1 mouse cellular context compared by ENCODE assay signal in the genomic region with DNA sequence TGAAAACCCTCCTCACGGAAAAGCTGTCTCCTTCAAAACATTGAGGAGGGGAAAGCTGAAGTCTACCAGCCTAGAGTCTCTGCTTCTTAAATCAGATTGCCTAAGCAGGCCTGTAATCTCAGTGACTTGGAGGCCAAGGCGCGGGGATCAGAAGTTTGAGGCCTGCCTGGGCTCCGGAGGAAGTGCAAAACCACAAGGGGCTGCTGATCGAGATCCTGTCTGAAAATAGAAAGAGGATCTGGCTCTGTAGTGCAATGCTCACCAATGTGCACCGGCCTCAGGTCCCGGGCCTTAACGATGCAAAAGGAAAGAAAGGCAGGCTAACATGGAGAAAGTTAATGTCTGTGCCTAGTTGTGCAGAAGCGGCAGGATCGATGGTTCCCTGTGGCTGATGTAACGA.
TF ChIP-seq lines count a peak whose summit lies in the region.

No protein-coding gene starts in this region.

TF ChIP-seq in CH12.LX, 34 proteins besides CTCF, POLR2A, EP300 and RAD21 (continued from another document):
- TF ChIP-seq BHLHE40 (IDR thresholded peaks at IDR 0.05; ENCODE audit: low read depth, low read length), result peak; percentile 57
